In genomic region chr9:42034116-42034520, GRCm38 (mm10) we compare ENCODE assay signal across 17 mouse cellular contexts.
A peak's percentile ranks its signal among the peaks of the same experiment; 100 is the strongest.
DNase-seq lines count a peak whose midpoint lies in the region; TF ChIP-seq lines count a peak whose summit lies in the region.
"Had no signal": no experiment of that assay in that cellular context is flagged by ENCODE, and none has a peak within 500 bp of the region (broad histone marks: within the 10 kb centered on the region; RNA-seq: fewer than 3 reads in every experiment).

No protein-coding gene starts in this region.

- no peaks in the 10 kb centered on the region for H3K27me3 ChIP-seq in thymus, adult 2 months (ENCODE audit: control insufficient read depth, insufficient read depth, low read length)
- H3K27me3 ChIP-seq: limb, embryonic 12.5 days had no signal

- TF ChIP-seq POLR2A in thymus, adult 2 months (IDR thresholded peaks at IDR 0.05; ENCODE audit: control insufficient read depth, extremely low read depth, insufficient read depth, low read length, poor library complexity) = no peak

- H3K36me3 ChIP-seq in thymus, adult 2 months (ENCODE audit: control insufficient read depth, insufficient read depth, low read length) = no peaks in the 10 kb centered on the region
- H3K36me3 ChIP-seq: limb, embryonic 12.5 days had no signal

- peak; percentile 35 for DNase-seq in thymus, adult 2 months
- no peak for DNase-seq in thymus, adult 18-20 months
- DNase-seq in T-cell, adult 2 months (ENCODE audit: low spot score) = peak; percentile 29
- peak; percentile 66 for DNase-seq in naive thymus-derived CD4-positive, alpha-beta T cell, adult 2 months (ENCODE audit: low read depth)
- DNase-seq in frontal cortex, postnatal 36 days (ENCODE audit: low spot score in 2 of 2) = no peak
- DNase-seq in gastrocnemius, postnatal 4 days (ENCODE audit: low spot score in 2 of 2) = no peak
- DNase-seq in kidney, postnatal 14 days = no peak
- DNase-seq: adrenal gland, adult 2 months; cerebellum, adult 9-11 months; embryo, embryonic 11 days; heart, postnatal 10 days; kidney, adult 9 months; right cerebral cortex, adult 18-20 months had no signal

- WGBS in thymus, adult 2 months = 2% methylated on average over 9 of the region's 9 CpGs

- peak overlapping the region; percentile 93 for H3K27ac ChIP-seq in thymus, adult 2 months (ENCODE audit: control insufficient read depth, insufficient read depth, low read length)
- H3K27ac ChIP-seq: forebrain, embryonic 13.5 days; hindbrain, postnatal 0 days; limb, embryonic 12.5 days; liver, embryonic 14.5 days had no signal

- H3K4me3 ChIP-seq in thymus, adult 2 months (ENCODE audit: control insufficient read depth, insufficient read depth, low read length) = peak overlapping the region; percentile 64
- H3K4me3 ChIP-seq: forebrain, embryonic 13.5 days; limb, embryonic 12.5 days had no signal

- H3K4me1 ChIP-seq in thymus, adult 2 months (replicated peaks; ENCODE audit: control insufficient read depth, insufficient read depth, low read length) = peaks cover 37% of the 10 kb centered on the region

- no peak for TF ChIP-seq CTCF in thymus, adult 2 months (IDR thresholded peaks at IDR 0.05; ENCODE audit: borderline replicate concordance, control insufficient read depth, extremely low read depth, insufficient read depth, low read length, poor library complexity)

Comparison
In these comparisons a context has a peak if more than half of its experiments do, and no peak if none do; other contexts are left out.
1. DNase-seq: peak in thymus, adult 2 months (single experiment), T-cell, adult 2 months (single experiment) and naive thymus-derived CD4-positive, alpha-beta T cell, adult 2 months (single experiment); none in thymus, adult 18-20 months (0 of 2), frontal cortex, postnatal 36 days (0 of 2), gastrocnemius, postnatal 4 days (0 of 2) and kidney, postnatal 14 days (single experiment).